Mouse (Mus musculus): ENCODE data around the gene Gpsm1. TPM values are rescaled to one million over a fixed set of nuclear protein-coding genes. Genes with fewer than 3 reads are reported as not detected.

Gpsm1 gene
- polyA plus RNA-seq, 3 experiments from 2014 or later: 3.8 to 5.0 (median 5.0) TPM

DNA sequence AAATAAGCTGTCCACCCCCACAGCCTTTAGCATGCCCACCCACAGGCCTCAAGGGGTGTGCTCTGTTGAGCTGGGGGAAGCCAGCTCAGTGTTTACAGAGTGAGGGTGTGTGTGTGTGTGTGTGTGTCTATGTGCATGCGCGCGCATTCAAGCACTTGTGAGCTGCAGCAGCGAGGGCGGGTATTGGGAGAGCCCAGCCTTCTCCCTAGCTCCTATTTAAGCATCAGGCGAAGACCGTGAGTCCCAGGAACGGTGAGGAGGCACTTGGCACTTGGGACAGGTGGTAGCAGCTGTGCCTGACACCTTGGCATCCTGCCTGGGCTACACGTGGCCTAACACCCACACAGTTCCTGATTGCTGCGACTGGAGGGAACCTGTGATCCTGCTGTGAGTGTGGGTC lies 26.7 kb downstream of the Gpsm1 start:
- peak; percentile 50 for ATAC-seq

DNA sequence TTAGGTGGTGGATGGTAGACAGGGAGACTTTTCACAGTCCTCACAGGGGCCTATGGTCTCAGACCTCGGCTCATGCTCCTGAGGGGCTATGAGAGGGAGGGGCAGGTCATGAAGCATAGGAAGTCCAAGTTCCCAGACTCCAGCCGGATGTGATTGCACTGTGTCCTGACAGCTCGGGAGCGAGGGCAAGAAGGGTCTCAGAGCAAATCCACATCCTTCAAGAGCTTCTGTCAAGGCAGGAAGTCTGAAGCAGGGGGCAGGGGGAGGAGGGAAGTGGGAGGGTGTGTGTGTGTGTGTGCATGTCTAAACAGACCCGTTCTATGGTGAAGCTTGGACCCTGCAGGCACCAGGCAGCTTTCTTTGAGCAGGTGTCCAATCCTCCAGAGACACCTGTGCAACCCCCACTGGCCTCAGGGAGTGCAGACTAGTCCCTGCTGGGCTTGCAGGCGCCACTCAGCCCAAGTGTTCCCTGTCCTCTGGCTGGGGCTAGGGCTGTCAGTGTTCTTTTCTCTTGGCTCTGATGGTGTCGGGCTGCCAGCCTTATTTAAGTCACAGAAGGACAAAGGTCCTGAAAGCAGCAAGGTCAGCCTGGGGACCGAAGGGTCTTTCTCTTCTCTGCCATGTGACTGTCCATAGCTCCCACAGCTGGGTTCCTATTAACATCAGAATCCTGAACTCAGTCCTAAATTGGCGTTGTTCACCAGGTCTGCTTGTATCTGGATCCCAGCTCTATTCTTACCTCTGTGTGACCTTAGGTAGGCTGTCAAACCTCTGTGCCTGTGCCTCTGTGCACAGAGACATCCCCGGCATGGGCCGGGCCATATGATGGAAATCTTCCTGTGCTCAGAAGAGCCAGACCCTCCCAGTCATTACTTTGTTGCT lies 27.5 kb downstream of the Gpsm1 start:
- ATAC-seq: no peak

DNA sequence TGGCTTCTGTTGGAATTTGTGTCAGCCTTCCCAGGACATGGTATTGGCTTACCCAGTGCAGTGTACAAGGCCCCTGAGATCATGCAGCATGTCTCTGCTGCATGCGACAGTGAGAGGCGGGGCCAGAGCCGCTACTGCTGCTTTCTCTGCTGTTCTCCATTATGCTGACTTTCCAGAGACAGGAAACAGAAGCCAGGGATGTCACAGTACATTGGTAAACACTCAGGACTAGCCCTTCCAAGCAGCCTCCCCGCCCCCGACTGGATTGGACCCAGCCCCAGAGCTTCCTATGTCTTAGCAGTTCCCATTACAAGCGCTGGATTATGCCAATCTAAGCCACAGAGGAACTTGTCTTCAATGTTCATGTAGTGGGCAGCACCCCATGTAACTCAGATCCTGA lies 32.9 kb downstream of the Gpsm1 start:
- ATAC-seq: no peak

DNA sequence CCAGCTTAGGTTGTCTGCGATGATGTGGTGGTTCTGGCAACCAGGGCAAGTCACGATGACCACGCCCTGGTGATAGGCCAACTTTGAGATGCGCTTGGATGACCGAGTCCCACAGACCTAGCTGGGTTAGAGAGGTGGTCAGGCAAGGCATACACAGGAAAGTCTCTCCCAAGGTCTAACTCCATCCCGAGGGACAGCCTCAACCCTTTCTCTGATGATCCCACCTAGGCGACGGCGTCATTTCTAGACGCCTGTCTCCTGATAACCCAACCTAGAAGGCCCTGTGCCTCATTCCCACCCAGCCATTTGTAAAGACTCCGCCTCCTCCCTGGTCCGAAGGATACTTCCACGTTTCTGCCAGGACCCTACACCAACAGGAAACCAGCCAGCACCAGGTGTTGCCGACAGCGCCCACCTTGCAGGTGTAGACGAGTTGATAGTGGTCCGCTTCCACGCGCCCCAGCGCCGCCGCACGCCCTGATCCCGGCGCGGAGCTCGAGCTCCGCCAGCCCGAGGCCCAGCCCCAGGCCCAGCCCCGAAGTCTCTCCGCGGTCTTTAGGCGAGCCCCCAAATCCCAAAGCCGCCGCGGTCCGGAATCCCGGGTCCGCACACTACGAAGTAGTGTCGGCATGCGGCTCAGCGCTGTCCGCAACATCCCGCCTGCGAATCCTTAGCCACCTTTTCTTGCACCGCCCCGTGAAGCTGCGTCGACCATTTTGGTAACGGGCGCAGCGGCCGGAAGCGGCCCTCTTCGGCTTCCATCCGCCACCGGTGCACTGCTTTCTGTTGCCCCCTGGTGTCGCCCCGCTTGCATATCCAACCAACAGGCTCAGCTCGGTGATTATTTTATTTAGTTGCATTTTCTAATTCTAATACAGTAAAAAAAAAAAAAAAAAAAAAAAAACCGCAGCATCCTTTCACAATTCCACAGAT lies 36.3 kb downstream of the Gpsm1 start, which contains the start of gene Dnlz:
Gene Dnlz (minus strand): TSS at position 753 of the 933 bp plus-strand sequence.
- ATAC-seq: peak; percentile 89

DNA sequence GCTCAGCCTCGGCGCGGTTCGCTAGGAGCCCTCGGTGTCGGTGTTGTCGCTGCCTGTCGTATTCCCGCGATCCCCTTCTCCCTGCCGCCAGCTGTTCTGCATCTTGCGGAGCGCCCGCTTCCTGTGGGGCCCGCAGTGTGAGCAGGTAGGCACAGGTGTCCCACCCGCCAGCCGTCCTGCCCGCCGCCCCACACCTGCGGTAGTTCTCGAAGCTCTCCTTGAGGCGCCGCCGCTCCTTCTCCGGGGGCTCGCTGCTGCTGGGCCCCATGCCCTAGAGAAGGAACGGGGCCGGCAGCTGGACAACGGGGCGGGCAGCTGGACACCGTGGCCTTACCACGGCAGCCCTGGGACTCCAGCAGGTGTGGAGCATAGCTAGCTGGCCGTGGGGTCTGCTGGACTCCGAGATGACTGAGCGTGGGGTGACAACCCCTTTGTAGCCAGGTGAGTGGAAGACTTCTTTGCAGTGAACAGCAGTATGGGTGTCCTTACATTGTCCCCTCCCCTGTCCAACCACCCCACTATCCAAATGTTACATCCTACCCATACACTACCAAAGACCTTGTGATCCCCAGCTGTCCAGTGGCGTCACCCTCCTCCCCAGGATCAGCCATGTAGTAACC lies 37.1 kb downstream of the Gpsm1 start:
- ATAC-seq: no peak

DNA sequence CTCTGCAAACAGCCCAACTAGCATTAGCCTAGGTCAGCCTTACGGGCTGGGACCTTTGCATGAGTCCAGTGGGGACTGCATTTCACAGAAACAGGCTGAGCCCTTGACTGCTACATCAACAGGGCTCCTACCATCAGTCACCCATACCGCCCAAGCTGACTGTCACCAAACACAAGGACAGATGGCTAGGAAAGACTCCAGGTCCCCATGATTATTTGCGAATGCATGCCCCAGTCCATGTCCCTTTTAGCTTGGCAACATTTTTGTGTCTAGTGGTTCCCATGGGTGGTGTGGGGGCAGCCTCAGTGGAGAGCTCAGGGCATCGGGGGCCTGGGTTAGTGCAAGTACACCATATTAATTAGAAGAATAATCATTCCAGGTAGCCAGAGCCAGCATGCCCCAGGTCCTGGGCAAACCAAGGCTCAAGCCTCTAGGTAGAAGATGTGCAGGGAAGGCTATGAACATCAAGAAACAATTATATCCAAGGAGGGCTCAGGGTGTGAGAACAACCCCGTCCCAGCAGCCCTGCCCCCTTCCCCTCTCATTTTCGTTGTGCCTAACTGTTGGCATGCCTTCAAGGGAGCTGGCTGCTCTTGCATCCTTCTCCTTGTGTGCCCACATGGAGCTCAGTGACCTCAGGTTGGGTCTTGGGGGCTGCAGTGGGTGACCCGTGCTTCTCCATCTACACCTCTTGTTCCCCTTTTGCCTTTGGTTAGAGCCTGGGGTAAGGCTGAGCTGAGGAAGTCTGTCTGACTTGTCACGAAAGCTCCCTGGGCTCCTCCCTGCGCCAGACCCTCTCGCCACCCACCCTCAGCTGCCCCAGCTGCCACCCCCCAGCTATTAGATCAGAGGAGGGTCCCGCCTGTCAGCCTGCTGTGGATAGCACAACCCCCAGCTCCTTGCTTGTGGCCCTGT lies 38.0 kb downstream of the Gpsm1 start:
- ATAC-seq: no peak

DNA sequence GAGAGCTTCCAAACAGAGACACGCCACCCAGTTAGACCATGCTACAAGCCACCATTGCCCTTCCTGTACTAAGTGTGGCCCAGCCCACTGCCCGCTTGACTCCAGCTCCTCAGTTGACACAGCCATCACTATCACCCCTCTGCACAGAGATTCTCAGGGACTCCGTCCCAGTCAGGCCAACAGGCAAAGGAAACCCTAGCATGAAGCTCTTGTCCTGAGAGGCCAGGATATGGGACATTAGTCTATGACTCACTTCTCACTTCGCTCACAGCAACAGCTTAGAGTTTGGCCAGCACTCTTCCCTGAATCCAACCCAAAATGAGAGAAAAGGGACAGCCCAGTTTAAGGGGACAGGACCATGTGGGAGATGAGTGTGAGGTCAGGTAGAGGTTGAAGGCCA lies 39.1 kb downstream of the Gpsm1 start:
- ATAC-seq: no peak

DNA sequence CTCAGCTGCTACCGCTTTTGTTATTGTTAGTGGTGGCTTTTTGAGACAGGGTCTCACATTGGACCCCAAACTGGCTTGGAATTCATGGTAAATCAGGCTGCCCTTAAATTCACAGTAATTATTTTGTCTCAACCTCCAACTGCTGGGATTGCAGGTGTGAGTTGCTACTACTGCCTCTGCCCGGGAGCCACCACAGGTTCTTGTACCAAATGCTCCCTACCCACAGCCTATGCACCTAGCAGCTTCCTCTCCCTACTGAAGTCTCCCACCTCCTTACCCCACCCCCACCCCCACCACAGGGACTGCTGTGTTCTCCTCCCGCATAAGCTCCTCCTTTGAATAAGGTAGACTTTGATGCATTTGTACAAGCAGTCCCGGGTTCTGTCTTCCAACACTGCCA lies 40.9 kb downstream of the Gpsm1 start:
- no peak for ATAC-seq

DNA sequence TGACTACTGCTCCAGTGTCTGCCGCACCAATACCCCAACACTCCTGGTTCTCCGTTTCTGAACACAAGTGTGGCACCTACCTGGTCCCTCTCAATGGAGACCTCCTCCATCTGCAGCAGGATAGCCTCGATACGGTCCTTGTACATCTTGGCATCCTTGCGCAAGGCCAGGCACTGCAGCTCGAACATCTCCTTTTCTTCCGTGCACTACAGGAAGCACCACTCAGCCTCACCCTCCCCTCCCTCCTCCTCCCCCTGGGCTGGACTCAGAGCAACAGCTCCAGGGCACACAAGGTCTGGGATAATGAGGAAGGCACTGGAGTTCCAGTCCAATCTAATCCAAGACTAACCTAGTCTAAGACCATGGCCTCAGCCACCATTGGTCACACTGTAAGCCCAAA lies 41.4 kb downstream of the Gpsm1 start:
- no peak for ATAC-seq

DNA sequence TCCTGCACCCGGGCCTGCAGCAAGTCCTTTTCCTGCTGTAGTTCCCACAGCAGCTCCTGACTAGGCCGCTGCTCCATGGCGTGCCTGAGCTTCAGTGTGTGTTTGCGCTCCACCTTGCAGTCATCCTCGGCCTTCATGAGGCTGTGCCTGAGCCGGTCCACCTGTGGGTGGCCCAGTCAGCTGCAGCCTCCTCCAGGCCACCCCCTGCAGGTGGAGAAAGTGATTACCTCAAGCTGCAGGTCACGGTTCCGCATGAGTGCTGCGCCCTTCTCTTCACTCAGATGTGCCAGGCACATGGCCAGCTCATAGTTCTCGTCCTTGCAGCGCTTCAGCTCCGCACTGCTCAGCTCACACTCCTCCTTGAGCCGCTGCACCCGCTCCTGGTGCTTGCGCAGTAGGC lies 42.2 kb downstream of the Gpsm1 start:
- no peak for ATAC-seq

DNA sequence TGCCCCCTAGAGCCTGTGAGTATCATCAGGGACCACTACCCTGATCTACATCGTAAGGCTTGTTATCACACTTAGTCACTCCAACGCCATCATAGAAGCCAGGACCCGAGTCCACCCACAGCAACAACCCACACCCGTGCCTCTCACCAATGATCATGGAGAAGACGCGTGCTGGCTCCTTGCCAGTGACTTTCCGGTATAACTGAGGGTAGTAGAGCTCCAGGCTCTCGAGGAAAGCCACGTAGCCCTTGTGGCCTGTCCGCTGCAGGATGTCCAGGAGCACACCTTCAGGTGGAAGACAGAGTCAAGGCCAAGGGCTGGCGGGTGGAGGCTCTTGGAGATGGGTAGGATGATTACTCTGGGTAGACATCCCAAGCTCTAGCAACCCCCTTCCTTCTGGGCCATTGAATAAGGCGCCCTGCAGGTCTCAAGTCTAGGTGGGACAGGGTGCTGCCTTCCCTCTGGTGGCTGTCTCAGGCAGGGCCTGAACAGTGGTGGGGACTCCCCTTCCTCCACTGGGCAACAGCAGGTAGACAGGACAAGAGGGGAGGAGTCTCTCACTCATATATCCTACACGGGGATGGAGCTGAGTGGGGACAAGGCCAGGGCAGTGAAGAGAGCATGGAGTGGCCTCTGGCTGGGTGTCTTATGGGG lies 43.5 kb downstream of the Gpsm1 start:
- no peak for ATAC-seq

DNA sequence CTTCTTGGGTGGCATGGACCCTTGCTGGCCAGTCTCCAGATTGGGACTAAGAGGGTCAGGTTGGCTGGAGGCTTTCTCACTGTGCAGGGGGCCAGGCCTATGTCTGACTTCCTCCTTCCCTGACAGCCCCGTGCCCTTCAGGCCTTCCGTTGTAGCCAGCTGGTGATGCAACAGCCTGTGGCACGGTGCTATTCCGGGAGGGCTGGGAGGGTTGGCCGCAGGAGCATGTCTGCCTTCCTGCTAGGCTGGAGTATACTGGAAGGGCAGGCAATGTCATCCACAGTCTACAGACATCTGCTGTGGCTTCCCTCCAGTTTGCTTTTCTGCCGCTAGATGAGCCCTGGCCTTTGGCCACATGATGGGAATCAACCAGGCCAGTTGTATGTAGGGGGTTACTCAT lies 44.7 kb downstream of the Gpsm1 start:
- ATAC-seq: no peak

DNA sequence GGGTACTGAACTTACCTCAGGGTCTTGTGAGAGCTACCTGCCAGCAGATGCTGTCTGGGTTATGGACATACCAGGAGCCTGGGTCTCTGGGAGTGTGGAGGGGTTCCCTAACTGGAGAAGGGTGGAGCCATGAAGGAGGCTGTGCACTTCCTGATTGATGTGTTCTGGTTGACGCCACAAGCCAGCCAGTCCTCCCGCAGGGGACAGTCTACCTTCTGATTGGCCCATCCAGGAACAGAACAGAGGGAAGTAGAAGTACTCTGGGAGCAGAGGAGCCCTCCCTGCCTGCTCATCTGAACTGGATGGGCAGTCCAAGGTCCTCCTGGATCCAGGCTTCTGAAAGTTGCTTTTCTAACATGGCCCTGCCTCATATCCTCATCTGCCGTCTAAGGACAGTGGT lies 45.5 kb downstream of the Gpsm1 start, which contains the start of gene Card9:
Gene Card9 (minus strand): TSS at position 147 of the 400 bp plus-strand sequence.
- no peak for ATAC-seq

DNA sequence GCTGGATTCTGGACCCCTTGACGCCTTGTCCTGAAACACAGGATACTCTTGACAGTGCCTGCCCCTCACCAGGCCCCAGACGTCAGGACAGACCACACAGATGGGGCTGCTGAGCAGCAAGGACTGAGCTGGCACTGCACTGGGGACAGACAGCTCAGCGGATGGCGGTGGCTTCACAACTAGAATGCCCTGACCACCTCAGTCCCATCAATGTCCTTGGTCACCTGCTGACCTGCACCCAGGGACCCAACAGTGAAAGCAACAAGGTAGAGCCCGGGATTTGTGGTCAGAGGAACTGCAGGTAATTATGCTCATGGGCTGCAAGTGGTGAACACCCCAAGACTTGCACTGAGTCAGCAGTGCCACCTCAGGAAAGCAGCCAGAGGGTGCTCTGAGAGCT lies 47.7 kb downstream of the Gpsm1 start:
- ATAC-seq: no peak

DNA sequence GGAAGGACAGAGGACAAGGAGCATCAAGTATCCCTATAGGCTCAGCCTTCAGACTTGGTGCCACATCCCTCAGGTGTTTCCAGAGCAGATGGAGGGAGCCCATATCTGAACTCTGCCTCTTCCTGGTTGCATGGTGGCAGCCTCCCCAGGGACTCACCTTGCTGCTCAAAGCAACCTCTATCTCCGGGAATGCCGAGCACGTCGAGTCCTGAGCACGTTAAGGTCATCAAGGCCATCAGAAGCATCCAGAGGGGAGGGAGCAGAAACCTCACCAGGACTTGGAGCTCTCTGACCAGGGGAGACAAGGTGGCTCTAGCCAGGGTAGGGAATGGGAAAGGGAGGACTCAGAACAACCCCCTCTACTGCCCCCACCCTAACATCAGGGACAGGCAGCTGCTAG lies 48.2 kb downstream of the Gpsm1 start:
- ATAC-seq: no peak

DNA sequence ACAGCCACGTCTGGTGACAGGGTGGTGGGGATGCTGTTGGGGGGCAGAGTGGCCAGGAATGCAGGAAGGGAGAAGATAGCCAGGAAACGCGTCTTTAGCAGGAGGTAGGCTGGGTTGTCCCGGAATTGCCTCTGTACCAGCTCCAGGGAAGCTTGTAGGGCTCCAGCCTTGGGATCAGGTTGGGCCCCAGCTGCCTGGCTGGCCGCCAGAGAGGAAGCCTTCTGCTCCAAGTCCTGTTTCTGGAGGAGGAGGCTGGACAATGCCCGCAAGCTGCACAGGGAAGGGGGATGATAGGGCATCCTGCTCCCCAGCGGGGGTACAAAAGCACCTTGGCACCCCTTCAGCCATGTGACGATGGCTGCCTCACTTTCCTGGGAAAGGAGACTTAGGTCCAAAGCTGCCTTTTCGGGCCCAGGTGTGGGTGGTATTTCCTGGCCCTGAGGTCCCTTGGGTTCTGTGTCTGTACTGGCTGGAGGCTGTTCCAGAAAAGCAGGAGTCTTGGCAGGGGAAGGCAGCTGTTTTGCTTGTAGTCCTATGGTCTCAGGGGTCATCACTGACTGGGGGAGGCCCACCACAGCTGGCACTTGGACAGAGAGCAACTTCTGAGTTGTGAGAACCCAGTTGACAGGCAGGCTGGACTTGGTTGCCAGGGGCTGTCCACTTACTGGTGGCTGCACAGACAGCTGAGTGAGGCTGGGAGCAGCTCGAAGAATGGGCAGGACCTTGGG lies 49.6 kb downstream of the Gpsm1 start:
- no peak for ATAC-seq

DNA sequence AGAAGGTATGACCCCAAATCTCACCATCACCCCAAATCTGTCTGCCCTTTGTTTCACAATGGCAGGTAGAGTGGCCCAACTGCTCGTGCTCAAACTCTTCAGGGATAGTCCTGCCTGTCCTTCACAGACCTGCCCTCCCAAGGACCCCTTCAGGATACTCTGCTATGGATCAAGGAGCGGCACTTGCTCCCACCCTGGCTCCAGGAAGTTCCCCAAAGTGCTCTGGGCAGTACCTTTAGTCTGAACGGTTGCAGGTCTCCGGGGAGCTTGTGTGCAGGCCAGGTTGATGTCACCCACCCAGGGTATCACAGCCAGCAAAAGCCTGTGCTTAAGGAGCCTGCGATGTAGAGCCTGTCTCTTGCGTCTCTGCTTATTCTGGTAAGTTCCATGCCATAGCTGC lies 52.6 kb downstream of the Gpsm1 start:
- no peak for ATAC-seq

DNA sequence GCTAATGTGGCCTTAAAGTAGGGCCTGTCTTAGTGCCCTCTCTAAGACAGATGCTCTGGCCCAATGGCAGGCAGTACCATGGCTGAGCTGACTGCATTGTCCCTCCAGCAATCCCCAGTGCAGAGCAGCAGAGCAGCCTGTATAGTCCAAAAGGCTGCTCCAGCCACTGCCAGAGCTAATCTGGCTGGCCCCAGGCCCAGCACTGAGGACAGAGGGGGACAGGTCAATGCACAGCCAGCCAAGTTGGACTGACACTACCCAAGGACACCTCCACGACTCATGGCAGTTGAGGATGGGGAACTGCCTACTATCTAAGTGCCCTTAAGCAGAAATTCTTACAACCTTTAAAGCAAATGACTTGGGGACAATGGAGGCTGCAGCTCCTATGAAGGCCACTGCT lies 53.3 kb downstream of the Gpsm1 start:
- no peak for ATAC-seq

DNA sequence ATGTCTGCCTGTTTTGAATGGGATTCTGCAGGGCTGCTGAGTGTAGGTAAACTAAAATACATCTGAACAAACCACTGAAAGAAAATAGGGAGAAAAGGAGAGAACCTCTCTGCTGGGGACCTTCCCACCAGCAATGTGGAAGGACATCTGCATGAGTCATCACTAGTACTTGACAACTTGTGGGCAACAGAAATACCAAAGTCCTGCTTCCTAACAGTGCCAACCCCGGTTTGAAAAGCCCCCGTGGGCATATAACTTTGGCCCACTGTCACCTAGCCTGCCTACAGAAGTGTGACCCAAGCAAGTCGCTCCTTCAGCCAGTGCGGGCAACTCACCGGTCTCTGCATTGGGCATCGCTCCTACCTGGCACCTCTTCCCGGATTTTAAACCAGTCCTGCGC lies 57.1 kb downstream of the Gpsm1 start:
- no peak for ATAC-seq

DNA sequence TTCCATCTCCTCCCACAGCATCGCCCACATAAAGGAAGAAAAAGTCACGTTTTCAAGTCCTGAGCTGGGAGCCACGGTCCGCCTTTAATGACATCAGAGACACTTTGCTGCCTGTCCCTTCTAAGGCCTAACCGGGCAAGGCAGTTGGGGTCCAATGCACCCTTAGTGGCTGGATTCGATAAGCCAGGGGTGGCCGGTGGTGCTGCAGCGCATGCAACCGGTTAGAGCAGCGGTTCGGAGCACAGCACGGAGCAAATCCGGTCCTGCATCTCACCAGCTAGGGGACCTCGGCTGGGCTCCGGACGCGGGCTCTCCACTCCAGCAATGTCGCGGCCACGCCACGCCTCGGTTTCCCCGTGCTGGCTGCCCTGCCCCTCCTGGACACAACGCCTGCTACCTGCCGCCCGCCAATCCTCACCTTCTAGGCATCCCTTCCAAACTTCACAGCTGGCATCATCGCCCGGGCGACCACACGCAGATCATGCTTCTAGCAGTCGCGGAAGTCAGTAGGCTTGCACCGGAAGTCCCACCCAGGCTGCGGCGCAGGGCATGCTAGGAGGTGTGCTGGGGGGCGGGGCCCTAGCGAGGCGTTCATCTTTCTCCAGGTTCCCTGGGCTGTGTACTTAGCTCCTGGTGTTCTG lies 64.9 kb downstream of the Gpsm1 start, which contains the start of gene Snapc4:
Gene Snapc4 (minus strand): TSS at position 523 of the 641 bp plus-strand sequence.
- ATAC-seq: peak; percentile 100

Measured in inflammation-experienced regulatory T-cells, adult 6 months (primary cell).